In the genomic region with DNA sequence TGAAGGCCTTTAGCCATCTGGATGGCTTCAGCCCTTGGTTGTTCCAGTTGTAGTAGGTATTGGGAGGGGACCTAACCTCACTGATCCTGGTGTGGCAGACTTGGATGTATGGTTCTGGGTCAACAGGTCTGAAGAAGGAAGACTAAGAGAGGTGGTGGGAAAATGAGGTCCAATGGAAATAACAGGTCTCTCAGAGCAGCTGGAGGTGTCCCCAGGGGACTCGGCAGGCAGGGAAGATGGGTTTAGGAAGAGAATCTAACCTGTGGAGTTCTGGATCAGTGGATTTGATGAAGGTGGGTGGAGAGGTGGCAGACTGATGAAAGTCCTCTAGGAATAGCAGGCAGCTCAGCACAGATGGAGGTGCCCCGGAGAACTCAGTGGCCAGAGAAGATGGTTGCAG, we compare ENCODE assay signal across 42 mouse cellular contexts. TPM values are rescaled to one million over a fixed set of nuclear protein-coding genes. Genes with fewer than 3 reads are reported as not detected.
"Had no signal": no experiment of that assay in that cellular context is flagged by ENCODE, and none has a peak within 500 bp of the region (broad histone marks: within the 10 kb centered on the region; RNA-seq: fewer than 3 reads in every experiment).

No protein-coding gene starts in this region.

- ATAC-seq: hindbrain, embryonic 16.5 days; hindbrain, postnatal 0 days; inflammation-experienced regulatory T-cells, adult 6 months; intestine, embryonic 15.5 days; intestine, embryonic 16.5 days; intestine, postnatal 0 days had no signal

- H3K27me3 ChIP-seq: heart, embryonic 12.5 days; heart, embryonic 13.5 days; heart, embryonic 15.5 days; hindbrain, embryonic 12.5 days; hindbrain, embryonic 13.5 days; hindbrain, embryonic 15.5 days; intestine, embryonic 15.5 days; kidney, embryonic 15.5 days had no signal

- H3K9me3 ChIP-seq: heart, embryonic 12.5 days; heart, embryonic 13.5 days; heart, embryonic 15.5 days; hindbrain, embryonic 10.5 days; hindbrain, embryonic 12.5 days; hindbrain, embryonic 13.5 days; hindbrain, embryonic 15.5 days; intestine, embryonic 15.5 days; kidney, embryonic 15.5 days had no signal

- H3K27ac ChIP-seq: heart, embryonic 13.5 days; heart, embryonic 15.5 days; hindbrain, embryonic 10.5 days; hindbrain, embryonic 12.5 days; hindbrain, embryonic 13.5 days; hindbrain, embryonic 14.5 days; hindbrain, embryonic 15.5 days; hindbrain, postnatal 0 days; intestine, embryonic 15.5 days; kidney, embryonic 15.5 days; kidney, postnatal 0 days; layer of hippocampus, adult 2 months; left cerebral cortex, adult 2 months had no signal

- H3K4me2 ChIP-seq: heart, embryonic 12.5 days; heart, embryonic 13.5 days; heart, embryonic 15.5 days; hindbrain, embryonic 12.5 days; hindbrain, embryonic 13.5 days; hindbrain, embryonic 14.5 days; hindbrain, embryonic 15.5 days; intestine, embryonic 15.5 days; kidney, embryonic 15.5 days had no signal

- H3K9ac ChIP-seq: heart, embryonic 12.5 days; heart, embryonic 13.5 days; heart, embryonic 15.5 days; hindbrain, embryonic 12.5 days; hindbrain, embryonic 13.5 days; hindbrain, embryonic 14.5 days; hindbrain, embryonic 15.5 days; intestine, embryonic 15.5 days; kidney, embryonic 15.5 days had no signal

- H3K4me3 ChIP-seq: heart, embryonic 12.5 days; heart, embryonic 13.5 days; heart, embryonic 15.5 days; hindbrain, embryonic 10.5 days; hindbrain, embryonic 12.5 days; hindbrain, embryonic 13.5 days; hindbrain, embryonic 15.5 days; intestine, embryonic 15.5 days; kidney, embryonic 15.5 days; layer of hippocampus, adult 2 months; left cerebral cortex, adult 2 months had no signal

- DNase-seq: heart, postnatal 10 days; heart, postnatal 14 days; heart, postnatal 36 days; heart, postnatal 4 days; kidney, adult 11 months; kidney, adult 18-20 months; kidney, adult 2 months; kidney, adult 8-10 months; kidney, adult 9 months; kidney, postnatal 10 days; kidney, postnatal 14 days; kidney, postnatal 25 days; kidney, postnatal 36 days; kidney, postnatal 4 days; layer of hippocampus, adult 9-11 months; layer of hippocampus, postnatal 36 days had no signal

- H3K36me3 ChIP-seq: heart, embryonic 12.5 days; heart, embryonic 13.5 days; heart, embryonic 15.5 days; hindbrain, embryonic 10.5 days; hindbrain, embryonic 12.5 days; hindbrain, embryonic 13.5 days; hindbrain, embryonic 15.5 days; intestine, embryonic 15.5 days; kidney, embryonic 15.5 days had no signal

- H3K4me1 ChIP-seq: heart, embryonic 12.5 days; heart, embryonic 13.5 days; heart, embryonic 15.5 days; hindbrain, embryonic 10.5 days; hindbrain, embryonic 12.5 days; hindbrain, embryonic 13.5 days; hindbrain, embryonic 15.5 days; intestine, embryonic 15.5 days; kidney, embryonic 15.5 days had no signal

RNA-seq across cellular contexts. Expression of gene 4931406B18Rik, which starts 17.0 kb away (rescaled TPM):
- polyA plus RNA-seq: heart, embryonic 12.5 days; heart, embryonic 13.5 days; heart, embryonic 14.5 days; heart, embryonic 15.5 days; heart, embryonic 16.5 days; heart, postnatal 0 days; hindbrain, embryonic 10.5 days; hindbrain, embryonic 11.5 days; hindbrain, embryonic 12.5 days; hindbrain, embryonic 13.5 days; hindbrain, postnatal 0 days; inflammation-experienced regulatory T-cells, adult 6 months; intestine, embryonic 14.5 days; intestine, embryonic 15.5 days; intestine, embryonic 16.5 days; intestine, postnatal 0 days; kidney, adult 2 months; kidney, embryonic 14.5 days; kidney, embryonic 15.5 days; kidney, embryonic 16.5 days; kidney, postnatal 0 days; large intestine, adult 2 months had no signal

RNA-seq across cellular contexts. Expression of gene Iglon5, which starts 32.9 kb away (rescaled TPM):
- polyA plus RNA-seq: heart, embryonic 15.5 days; heart, embryonic 16.5 days; heart, postnatal 0 days had no signal
